Mouse (Mus musculus) right cerebral cortex, adult 2 months (tissue): ENCODE results near the gene Gm20708.
"Not testable (repeated sequence)": the region's sequence is repeated elsewhere in the genome, so short reads cannot be mapped to it uniquely, and the experiment has no call there.

Source experiments
- DNase-seq, 2 experiments: peaks; one replicate each; pipeline ENCODE4 v3.0.0; 2021 to 2022; ENCODE audit warnings: low spot score in 2 of 2

Gene Gm20708

DNA sequence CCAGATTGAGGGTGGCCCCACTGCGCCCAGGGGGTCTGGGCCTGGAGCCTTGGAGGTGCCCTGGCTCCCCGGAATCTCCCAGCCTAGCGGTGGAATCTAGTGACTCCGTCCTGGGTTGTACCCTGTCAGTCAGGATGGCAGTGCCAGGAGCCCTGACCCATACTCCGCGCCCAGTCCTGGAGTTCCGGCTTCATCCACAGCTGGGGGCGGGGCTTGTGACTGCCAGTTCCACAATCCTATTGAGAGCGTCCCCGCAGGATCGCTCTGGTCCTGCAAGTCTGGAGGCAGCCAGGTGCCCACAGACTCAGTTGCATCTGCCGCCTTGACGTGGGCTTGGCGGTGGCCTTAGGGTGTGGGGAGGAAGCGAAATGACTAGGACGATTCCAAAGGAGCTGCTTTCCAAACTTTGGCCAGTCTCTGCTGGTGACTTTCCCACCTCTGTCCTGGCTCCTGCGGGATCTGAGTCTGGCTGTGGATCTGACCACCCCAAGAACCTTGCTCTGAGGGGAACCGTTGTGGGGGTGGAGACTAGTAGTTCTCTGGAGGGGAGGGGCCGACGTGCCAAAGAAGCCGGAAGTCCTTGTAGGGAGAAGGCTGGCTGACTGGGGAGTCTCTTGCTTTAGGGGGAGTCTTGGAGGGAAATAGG is 1.1 kb downstream of the Gm20708 start:
- DNase-seq, result peak; percentile 58 to 78

DNA sequence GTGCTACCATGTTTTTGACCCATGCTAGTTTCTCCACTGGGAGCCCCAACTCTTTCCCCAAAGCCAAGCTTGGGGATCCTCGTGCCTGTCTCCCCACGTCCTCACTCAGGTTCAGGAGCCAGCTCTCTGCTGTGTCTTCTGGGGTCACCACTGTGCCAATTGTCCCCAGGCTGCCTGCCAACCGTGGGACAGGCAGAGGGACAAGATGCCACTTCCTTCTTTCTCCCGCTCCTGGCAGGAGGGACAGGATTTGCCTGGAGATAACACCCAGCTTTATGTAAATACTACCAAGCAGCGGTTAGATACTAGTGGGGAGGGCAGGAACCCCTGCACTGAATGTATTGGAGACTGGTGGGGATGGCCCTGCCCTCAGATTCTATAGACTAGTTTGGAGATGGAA is 4.4 kb downstream of the Gm20708 start:
- DNase-seq, result no peak

DNA sequence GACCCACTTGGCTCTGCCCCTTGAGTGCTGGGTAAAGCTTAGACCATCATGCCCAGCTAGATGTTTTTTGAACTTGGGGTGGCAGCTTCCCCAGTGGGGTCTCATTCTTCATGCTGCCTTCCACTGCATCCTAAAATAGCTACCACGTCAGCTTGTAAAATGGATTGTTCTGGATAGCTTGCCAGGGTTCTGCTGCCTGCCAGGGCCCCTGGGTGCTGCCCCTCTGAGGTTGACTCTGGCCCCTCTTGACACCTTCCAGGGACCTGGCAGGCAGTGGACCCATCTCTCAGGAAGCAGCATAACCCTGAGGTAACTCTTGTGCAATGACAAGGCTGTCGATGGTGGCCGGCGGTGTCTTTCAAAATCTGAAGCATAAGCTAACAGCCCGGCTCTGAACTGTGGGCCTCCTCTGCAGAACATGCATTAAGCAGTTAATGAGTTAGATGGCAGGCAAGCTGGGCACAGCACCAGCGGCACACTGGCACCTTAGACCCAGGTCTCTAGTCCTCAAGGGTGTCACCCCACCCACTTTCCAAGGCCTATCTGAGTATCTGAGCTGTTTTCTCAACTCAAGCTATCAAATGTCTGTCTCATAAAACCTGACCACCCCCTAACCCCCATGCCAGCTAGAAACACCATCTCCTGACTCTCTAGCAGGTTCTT is 5.4 kb downstream of the Gm20708 start:
- no peak for DNase-seq

DNA sequence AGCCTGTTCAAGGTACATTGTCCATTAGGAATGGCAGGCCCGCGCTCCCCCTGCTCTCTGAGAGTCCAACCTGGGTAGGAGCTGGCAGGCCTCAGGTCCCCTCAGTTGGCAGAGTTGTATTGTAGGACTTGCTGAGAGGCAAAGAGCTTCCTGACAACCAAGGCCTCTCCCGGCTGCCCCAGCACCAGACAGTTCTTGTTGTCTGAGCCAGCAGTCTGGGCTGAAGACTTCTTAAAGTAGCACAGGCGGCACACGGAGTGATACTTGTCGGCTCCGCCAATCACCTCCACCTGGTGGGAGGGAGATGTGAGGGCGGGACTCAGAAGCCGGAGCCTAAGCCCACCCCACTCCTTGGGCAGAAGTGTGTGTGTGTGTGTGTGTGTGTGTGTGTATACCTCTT is 6.4 kb downstream of the Gm20708 start:
- not testable (repeated sequence) for DNase-seq

DNA sequence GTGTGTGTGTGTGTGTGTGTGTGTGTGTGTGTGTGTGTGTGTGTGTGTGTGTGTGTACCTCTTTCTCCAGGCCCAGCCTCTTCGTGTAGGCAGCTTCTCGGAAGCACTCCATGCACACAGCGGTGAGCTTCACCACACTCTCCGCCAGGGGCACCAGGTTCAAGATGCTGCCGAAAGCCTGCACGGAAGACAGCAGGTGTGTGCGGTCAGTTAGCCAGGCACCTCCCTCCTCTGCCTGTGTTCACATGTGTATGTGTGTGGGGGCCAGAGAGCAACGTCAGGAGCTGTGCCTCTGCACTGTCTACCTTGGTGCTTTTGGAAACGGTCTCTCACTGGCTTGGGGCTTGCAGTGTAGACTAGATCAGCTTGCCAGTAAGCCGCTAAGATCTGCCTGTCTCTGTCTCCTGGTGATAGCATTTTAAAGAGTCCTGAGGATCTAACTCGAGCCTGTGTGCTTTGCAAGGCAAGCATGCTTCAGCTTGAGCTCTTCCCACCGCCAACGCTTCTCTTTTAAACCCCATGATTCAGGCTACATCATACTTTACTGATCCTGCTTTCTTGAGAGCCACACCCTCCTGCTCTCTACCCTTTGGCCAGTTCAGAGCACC is 7.0 kb downstream of the Gm20708 start:
- no peak for DNase-seq

DNA sequence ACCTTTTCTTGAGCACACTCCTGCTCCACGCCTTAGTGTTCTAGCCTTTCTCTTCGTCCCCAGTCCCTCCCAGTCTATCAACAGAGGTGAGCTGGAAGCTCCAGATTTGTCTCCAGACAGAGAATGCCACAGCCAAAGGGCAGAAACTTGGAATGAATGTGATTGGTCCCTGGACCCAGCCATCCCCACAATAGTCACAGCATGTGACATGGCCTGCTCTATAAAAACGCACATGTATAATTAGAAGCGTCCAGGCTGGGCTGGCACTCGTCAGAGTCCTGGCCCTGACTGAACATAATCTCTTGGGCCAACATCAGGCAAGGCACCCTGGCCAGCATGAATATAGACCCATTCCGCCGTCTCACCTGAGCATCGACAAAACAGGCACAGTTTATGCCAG is 9.6 kb downstream of the Gm20708 start:
- no peak for DNase-seq

DNA sequence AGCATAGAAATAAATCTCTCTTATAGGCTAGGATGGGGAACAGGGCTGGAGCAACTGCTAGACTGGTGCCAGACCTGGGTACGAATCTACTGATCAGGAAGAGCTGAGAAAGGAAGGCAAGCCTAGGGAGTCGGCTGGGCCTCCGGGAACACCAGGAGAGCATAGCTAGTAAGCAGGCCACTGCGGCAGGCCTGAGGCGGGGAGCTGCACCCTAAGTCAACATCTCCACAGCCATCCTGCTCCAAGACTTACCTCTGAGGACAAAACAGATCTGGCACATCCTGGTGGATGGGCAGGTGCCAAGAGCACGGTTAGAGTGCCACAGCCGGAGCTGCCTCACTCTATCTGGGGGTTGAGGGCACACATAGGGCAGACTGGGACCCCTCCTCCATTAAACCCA is 10.7 kb downstream of the Gm20708 start:
- DNase-seq, result no peak

DNA sequence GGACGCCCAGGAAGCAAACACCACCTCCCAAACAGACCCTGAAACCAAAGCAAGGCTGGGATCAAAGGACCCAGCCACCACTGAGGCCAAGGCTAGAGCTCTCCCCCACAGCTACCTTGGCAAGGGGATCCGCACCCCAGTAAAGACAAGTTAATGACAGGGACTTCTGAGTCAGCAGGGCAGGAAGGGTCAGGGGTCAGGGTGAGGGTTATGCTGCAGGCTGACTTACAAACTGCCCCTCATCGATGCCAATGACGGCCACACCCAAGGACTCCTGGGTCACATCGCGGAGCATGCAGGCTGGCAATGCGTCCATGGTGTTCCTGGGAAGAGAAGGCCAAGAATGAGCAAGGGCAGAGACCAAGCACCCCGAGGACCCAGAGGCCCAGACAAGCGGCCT is 12.4 kb downstream of the Gm20708 start:
- DNase-seq, result no peak

DNA sequence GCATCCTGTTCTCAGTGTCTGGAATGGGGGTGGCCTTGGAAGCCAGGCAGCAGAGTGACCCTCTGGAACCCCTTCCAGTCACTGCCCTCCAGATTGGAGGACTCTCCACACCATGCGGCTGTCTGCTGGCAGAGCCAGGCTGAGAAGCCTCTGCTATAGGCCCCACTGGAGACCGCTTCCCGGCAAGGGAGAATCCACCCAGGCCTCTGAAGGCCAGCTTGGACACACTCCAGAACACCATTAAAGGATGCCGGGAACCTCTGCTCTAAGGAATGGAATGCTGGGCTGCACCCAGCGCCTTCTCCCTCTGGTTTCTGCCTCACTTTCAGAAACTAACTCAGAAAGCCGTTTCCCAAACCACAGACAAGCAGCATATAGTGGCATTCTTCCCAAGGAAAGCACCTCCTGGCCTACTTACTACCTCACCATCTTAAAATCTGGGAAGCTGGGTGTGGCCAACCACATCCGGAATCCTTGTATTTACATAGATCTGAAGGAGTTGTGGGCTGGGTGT is 13.3 kb downstream of the Gm20708 start:
- DNase-seq, result no peak

DNA sequence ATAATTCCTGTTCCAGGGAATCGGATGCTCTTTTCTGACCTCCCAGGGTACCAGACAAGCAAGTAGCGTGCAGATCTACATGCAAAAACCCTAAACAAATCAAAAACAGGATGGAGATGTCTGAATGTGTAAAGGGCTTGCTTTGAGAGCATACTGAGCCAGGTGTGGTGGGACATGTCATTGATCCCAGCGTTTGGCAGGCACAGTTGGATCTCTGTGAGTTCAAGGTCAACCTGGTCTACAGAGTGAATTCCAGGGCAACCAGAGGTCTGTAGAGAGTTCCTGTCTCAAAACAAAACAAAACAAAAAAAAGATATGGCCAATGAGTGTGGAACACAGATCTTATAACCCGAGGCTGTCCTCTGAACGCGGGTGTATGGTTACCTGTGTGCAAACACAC is 13.9 kb downstream of the Gm20708 start:
- DNase-seq, result no peak

DNA sequence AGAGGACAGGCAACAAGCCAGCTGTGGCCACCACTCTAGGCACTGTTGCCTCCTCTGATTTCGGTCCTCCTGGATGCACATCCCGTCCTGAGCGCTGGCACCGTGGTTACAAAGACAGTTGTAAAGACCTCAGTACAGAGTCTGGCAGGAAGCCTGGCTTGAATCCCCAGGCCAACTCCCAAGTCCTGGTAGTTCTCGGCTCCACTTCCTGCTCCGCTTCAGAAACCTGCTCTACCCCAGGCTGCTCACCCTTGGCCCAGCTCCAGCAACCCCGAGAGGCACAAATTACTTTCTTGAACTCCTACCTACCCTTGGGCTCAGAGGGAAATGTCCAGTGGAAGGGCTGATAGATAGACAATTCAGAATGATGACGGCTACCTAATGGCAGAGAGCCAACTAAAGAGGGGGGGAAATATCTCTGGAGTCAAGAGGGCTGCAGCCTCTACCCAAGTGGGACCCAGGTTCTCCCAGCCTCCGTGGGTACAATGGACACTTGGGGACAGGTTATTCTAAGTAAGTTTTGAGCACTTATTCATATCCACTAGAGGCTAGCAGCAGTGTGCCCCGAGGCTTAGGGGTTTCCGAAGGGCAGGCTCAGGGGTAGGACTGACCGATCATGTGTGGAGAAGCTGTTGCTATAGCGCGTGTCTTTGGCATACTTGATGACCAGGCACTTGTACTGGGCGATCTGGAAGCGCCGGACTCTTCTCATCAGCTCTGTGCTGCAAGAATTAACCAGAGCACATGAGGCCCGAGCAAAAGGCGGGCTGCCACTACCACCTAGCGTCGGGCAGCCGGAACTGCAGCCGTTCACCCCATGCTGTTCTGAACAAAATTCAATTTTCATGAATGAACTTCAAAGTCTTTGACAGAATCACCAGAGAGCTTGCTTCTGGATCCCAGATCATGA is 14.8 kb downstream of the Gm20708 start:
- DNase-seq, result peak; percentile 86

DNA sequence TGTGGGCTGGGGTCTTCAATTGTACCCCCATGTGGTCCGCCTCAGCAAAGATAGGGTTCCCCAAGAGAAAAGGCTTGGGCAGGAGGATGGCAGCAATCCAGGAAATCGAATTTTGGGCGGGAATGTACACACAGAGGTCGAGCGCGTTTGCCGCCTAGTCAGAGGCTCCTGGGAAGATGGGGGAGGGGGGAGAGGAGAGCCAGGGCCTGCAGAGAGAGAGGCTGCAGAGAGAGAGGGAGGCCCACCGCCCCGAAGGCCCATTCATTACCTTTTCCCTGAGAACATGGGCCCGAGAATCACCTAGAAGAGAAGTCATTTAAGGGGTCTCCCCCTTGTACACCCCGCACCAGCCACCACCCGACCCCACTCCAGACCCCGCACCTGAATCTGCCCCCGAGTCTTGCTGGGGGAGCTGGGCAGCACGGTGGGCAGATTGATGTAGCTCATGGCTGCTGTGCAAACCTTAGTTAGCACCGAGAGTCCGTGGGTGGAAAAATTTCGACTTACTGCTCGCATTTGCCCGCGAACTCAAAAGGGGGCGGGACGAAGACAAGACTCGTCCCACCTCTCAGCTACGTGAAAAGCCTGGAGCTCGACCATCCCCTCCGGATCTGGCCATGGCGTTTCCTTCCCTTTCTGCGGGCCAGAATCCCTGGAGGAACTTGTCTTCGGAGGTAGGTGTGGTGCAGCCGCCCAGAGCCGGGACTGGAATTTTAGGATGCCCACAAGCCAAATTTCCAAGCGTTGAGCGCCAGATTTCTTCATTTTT is 16.0 kb downstream of the Gm20708 start, which contains the start of the genes Afmid and Tk1:
Gene Afmid (plus strand): TSS at position 592 of the 769 bp plus-strand sequence.
Gene Tk1 (minus strand): TSS at position 760 of the 769 bp plus-strand sequence.
- peak; percentile 48 to 53 for DNase-seq

DNA sequence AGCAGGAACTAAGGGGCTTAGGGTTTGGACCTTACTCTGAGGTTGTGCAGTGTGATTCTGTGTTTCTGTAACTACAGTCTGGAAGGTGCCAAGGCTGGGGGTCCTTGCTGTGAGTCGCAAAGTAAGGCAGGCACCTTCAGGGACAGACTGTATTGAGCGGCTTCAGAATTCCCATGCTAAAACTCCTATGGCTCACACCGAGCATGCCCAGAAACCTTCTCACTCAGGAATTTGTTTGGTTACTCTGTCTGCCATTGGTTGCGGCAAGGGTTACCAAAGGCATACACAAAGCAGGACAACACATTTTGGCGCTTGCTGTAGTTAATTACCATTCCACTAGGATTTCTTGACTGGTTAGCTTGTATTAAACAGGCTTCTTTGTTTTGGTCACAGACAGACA is 16.7 kb downstream of the Gm20708 start:
- DNase-seq, result no peak

DNA sequence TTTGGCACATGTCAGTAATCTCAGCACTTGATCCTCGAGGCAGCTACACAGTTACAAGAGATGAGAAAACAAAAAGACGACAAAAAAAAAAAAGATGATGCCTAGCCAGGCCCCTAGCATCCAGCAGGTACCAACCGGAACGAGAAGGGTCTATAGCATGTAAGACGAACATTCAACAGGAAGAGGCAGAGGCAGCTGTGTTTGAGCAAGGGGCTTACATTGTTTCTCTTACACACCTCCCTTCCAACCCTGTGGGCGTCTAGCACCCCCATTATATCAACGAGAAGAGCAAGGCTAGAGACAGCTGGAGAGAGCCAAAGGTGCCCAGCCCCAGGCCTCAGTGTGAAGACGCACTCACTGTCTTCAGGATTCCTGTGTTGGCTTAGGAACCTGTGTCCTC is 17.4 kb downstream of the Gm20708 start:
- DNase-seq, result no peak

DNA sequence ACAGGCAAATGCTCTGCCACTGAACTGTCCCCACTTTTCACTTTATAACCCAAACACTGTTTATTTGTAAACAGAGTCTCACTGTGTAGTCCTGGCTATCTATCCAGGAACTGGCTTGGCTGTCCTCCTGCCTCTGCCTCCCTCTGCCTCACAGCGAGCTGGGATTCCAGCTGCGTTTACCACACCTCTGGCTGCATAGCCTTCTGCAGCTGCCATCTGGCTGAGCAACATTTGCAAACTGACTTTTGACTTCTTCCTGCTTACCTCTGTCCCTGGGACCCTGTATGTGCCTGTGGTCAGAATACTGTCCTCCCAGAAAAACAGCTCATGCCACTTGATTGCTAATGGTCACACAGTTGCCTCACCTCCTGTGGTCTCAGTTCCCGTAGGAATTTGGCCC is 17.9 kb downstream of the Gm20708 start:
- no peak for DNase-seq

DNA sequence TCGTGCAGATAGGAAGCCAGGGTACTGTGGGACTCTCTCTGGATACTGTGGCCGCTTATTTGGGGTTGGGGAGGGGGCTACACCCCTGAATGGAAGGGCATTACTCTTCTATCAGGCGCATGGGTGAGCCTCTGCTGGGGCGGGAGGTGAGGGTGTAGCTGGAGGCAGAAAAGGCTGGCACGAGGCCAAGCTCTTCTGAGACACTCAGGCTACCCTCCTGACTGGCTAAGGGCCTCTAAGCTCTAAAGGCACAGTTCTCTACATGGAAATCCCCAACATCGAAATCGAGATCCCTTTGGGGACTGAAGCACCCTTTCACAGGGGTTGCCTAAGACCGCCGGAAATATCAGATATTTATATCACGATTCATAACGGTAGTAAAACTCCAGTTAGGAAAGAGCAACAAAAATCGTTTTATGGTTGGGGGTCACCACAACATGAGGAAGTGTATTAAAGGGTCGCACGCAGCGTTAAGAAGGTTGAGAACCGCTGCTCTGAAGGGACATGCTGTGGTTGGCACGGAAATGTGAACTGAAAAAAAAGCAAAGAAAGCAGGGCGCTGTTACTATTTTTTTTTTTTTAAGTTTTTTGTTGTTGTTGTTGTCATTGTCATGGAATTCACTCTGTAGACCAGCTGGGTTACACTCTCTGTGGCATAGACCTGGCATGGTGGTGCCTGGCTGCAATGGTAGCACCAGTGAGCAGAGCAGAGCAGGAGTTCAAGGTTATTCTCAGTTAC is 18.9 kb downstream of the Gm20708 start:
- DNase-seq, result no peak

DNA sequence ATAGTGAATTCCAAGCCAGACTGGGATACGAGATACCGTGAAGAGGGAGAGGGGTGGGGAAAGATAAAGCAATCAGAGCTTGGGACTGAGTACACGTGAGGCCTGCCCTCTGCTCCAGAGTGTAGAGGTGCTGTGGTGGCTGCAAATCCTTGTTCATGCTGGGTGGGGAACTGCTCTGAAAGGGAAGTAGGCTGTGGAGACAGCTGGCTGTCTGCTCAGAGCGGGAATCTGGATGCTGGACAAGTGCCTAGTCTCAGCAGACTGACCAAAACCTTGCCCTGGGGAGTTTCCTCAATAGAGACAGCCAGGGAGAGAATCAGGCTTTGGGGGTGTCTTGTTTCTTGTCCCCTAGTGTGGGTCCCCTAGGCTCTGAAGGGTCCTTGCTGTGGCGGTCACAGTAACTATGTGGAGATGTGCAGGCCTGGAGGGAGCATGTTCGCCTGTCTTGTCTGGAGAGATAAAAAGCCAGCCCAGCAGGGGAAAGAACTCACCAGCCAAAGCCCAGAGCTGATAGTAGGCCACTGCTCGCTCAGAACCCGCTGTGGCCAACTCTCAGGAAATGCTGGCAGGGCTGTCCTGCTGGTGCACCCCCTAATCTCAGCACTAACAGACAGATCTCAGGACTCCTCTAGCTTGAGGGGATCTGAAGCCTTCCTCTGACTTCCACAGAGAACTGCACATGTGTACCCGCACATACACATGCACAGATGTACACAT is 19.6 kb downstream of the Gm20708 start:
- DNase-seq, result no peak

DNA sequence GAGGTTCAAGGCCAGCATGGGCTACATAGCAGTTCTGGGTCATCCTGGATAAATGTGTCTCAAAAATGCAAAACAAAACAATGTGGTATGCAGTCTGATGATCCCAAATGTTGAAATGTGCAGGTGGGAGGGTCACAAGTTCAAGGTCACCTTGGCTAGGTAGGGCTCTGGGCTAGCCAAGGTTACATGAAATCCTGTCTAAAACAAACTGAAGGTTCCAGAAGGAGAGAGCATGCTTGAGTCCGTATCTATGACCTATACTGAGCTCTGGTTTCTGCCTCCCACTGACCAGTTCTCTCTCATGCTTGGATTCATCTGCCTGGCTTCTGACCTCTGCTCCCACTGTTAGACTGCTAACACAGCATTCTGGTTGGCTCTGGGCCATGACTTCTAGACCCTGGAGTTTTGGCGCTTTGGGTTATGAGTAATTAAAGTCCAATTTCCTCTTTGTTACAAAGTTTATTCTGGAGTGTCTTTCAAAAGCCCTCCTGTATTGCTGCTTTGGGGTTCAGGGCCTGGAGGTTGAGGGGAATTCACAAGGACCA is 20.3 kb downstream of the Gm20708 start:
- no peak for DNase-seq

DNA sequence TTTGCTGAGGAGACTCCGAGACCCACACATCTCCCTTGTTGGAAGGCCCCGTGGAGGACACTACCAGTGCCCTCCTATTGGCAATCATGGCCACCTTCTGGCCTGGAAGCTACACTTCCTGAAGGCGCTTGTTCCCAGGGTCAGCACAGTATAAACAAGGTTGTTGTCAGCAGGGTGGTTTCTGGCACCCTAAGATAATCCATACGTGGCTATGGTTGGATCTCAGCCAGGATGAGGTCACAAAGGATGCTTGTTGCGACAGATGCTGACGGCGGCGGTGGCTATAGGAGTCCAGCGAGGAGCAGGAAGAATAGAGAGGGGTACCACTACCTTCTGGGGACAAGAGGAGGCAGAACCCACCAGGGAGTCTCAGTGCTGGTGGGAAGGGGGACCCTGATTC is 20.9 kb downstream of the Gm20708 start:
- DNase-seq, result no peak
